Mouse (Mus musculus): ENCODE results near the gene Leng9.

GRCm38 (mm10) chr7:4178438-4178837 lies 28.3 kb upstream of the Leng9 start:
- TF ChIP-seq CTCF (IDR thresholded peaks at IDR 0.05; ENCODE audit: low read depth, low read length) = no peak
- no peak for TF ChIP-seq POLR2A (IDR thresholded peaks at IDR 0.05; ENCODE audit: insufficient read depth, low read length)
- no peak for TF ChIP-seq EP300 (IDR thresholded peaks at IDR 0.05; ENCODE audit: insufficient read depth, low read depth, low read length)

Data from ES-Bruce4 (cell line).